Mouse (Mus musculus): ENCODE data around the gene Aadacl2.

Gene Aadacl2

DNA sequence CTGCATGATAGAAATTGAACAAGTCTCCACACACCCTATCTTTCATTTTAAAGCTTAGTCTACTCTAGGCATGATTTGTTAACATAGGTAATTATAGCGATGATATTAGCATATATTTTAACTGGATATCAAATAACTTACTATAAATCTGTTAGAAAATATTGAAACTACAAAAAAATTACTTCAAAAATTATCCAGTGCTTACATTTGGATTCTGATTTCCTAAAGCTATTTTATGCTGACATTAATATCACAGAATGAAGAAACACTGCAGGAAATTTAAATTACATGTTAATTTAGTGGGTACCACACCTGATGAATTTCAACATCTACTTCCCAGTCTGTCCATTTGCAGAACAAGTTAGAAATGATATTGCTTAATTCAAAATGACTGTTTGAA is at the start of gene Aadacl2:
Aadacl2 (plus strand) TSS at position 301 of the 400 bp plus-strand sequence.
- DNase-seq (ENCODE audit: low spot score in 2 of 2), result no peak

DNA sequence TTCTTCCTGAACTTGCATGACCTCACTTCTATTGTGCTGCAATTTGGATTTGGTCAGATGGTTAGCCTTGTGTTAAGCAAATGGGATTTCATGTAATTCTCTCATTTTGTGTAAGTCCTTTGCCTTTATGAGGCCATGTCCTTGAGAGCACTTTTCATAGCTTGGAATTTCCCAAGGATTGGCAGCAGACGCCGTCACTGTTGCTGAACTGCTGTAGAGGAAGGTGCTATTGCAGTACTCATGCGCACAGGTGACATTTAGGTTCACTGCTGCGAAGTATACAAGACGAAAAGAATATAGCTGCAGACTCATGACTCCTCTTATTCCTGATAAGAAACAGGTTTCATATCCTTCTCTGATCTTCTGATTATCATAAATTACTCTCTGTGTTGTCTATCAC is 35.7 kb upstream of the Aadacl2 start:
- no peak for DNase-seq (ENCODE audit: low spot score in 2 of 2)

DNA sequence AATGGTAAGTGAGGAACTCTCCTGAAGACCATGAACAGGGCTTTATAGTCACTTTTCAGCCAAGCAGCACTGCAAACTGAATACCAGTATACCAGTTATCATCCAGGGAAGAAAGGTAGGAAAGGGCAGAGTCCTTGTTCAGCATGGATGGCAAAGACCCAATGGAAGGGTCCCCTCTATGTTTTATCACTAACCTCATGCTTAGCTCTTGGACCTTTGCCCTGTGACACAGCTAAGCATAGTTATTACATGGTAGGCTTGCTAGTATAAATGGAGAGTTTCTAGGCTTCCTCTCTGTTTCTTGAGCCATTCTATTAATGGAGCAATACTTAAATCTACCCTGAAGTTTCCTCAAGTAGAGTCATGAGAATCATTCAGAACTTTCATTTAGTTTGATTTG is 32.0 kb upstream of the Aadacl2 start:
- DNase-seq (ENCODE audit: low spot score in 2 of 2), result no peak

DNA sequence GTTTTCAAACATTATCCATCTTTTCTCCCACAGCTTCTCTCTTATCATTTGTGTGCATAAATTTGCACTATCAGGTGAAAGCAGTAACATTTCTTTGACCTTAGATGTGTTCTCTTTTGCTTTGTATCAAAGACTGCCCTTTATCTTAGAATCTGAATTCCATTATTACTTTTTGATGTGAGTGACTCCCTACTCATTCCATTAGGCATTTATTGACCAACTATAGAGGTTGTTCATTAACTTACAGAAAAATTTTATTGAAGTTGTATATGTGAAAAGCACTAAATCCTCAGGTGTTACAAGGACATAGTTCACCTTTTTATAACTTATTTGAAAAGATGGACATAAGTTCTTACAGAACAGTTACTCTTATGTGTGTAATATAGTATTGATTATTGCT is 2.9 kb upstream of the Aadacl2 start:
- no peak for DNase-seq (ENCODE audit: low spot score in 2 of 2)

DNA sequence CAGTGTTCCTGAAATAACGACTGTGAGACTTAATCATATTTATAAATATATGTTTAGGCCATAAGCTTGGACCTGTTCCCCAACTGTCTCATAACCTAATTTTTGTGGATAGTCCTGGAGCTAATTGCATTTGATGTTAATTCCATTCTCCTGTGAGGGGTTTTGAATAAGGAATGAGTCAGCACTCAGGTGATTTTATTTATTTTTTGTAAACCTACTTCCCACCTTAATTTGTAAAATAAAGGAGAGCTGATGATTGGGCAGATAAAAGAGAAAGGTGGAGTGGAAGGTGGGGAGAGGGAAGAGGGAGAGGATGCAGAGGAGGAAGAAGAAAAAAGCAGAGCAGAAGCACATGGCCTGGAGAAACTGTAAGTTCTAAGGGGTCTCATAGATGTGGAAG is 18.9 kb downstream of the Aadacl2 start, which contains the start of gene Aadac:
Aadac (plus strand) TSS at position 301 of the 400 bp plus-strand sequence.
- DNase-seq (ENCODE audit: low spot score in 2 of 2), result no peak

DNA sequence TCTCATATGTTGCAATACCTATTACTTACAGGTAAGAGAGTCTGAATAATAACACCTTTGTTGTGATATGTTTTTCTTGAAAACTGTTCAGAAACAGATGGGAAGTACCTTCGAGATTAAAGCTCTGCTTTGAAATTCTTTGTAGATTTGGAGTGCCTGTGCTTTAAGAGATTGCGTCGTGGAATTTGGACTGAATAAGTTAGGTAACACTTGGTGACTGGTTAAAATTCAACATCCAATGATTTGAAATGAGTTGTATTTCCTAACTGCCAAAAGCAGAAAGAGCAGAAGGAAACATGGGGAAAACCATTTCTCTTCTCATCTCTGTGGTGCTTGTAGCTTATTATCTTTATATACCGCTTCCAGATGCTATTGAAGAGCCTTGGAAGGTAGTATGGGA is 25.0 kb downstream of the Aadacl2 start:
- DNase-seq (ENCODE audit: low spot score in 2 of 2), result no peak

DNA sequence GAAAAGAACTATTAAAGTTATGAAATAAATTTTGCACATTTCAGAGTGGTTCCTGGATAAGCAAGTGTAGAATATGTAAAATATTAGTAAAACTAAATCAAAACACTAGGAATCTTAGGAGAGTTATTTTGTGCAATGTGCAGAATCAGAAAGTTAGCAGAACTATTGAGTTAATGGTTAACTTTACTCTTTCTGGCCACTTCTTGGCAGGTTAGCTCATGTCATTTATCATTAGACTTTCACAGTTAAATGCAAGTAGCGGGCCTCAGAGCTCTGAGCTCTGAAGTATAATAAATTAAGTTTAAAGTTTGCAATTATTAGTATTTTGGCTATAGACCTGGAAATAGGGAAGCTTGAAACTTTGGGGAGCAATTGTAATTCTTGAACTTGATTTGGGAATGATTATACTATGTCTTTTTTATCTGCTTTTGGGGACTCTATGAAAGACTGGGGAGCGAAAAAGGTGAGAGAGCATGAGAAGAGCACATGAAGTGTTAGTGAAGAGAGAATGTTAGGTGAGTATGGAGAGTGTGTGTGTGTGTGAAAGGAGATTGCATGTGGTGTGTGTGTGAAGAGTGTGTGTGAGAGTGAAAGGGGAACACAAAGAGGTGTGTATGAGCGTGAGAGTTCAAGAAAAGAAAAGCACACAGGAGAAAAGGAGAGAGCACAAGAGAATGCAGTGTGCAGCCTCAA is 39.8 kb downstream of the Aadacl2 start:
- no peak for DNase-seq (ENCODE audit: low spot score in 2 of 2)

DNA sequence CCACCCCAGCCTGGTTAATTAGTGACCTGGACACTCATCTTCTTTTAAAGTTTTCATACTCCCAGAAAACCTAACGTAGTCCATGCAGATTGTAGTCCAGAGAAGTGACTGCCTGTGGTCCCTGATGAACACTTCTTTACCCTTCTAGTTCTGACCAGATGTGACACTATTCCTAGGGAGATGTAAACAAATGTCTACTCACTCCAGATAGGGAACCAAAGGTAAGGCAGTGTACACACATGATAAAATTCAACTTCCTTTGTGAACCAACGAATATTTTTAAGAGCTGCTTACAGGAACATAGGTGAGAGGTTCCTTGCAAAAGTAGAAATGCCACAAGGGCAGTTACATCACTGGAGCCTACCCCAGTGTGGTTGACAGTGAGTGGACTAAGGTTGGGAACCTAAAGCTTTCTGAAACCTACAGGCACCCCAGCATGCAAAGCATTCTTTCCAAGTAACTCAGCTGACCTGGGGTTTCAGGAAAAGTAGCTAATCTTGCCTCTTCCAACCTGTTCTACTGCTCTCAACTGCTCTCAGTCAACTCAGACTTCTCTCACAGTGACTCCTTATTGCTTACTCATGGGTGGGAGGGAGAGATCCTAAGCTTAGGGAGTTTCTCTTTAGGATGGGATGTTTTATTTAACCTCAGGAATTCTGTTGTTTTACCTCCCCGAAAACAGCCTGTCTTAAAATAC is 46.8 kb downstream of the Aadacl2 start:
- DNase-seq (ENCODE audit: low spot score in 2 of 2), result no peak

DNA sequence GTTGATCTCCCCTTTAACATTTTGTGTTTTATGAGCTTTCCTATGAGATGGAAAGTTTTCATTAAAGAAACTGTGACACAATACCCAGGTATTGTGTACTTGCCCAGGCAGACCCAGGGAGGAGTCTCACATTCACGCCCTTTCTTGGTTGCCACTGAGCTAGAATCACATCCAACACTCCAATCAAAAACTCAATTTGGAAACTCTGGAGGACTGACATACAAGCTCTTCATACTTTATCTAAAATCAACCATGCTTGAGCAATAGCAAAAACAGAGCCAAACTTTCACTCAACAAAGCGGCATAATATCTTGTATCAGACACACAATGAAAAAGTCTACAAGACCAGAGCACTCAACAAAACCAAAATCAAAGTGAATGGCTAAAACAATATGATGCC is 47.4 kb downstream of the Aadacl2 start:
- no peak for DNase-seq (ENCODE audit: low spot score in 2 of 2)

DNA sequence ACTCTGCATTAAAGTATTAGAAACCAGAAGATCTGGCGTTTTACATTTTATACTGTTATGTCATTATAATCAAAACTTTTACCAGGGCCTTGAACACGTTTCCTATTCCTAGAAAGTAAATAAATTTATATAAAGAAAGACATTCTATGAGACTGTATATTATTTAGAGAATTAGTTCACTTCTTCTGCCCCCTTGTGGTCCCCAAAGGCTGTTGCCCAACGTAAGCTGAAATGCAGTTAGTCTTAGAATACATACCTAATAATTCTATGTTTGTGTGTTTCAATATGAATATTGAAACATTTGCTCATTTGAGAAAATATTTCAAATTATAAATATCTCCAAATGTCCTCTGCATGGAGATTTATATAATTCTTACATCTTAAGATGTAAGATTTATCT is 49.9 kb downstream of the Aadacl2 start:
- no peak for DNase-seq (ENCODE audit: low spot score in 2 of 2)

DNA sequence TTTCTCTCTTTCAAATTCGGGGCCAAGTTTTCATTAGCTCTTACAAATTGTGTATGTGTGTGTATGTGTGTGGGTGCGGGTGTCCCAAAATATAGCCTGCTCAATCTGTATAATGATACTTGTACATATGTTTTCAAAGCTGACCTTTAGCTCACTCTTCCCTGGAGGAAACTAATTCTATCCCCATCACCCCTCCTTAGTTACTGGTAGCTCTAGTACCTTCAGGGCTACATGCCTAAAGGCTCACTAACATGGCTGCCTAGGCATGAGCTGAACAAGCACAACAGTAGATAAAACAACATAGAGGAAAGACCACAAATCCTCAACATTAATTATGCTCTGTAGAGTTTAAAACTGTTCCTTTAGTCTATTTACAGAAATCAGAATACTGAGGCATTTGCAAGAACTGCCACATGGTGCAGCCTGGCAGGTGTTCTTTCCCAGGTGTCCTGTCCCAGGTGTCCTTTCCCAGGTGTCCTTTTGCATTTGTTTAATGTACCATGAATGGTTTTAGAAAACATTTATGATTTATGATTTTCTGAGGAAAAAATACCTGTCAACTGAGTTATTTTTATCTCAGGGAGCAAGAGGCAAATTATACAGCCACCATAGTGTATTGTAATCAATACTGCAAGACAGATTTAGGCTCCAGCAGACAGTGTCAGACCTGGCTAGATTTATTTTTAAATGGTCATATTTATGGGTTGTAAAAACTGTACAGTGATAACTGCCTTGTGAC is 50.7 kb downstream of the Aadacl2 start:
- no peak for DNase-seq (ENCODE audit: low spot score in 2 of 2)

DNA sequence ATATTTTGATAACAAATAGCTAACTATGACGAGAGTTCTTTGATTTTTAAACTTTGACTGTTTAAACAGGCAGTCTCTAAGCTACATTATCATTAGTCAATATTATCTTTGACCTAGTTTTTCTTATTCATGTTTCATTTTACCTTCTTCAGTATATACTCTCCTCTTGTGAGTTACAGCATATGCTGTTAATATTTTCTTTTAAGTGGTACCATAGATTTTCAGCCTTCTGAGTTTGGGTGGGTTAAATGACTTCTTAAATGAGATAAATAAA is 51.2 kb downstream of the Aadacl2 start:
- DNase-seq (ENCODE audit: low spot score in 2 of 2), result no peak

Data from cerebellum, postnatal 4 days (tissue).